Mouse (Mus musculus) forebrain, embryonic 14.5 days (tissue): ENCODE results near the gene Tmem270. TPM values are rescaled to one million over a fixed set of nuclear protein-coding genes. Genes with fewer than 3 reads are reported as not detected.

Source experiments
- ATAC-seq: fragments of 200-750 bp; cut with Nextera tagmentation; 2 replicates; pipeline ENCODE4 v1.8.0; 2017; ENCODE audit warnings: mild to moderate bottlenecking, moderate library complexity
- DNase-seq: peaks from one replicate; pipeline ENCODE4 v3.0.0-alpha.2; 2015; ENCODE audit warnings: low spot score
- H3K27ac ChIP-seq: fragments of 300-500 bp; sonication (generic); 2 replicates; pipeline ENCODE4 v1.5.1; 2014; ENCODE audit warnings: low read depth, mild to moderate bottlenecking, control low read depth, low read length, moderate library complexity
- H3K27me3 ChIP-seq: fragments of 300-500 bp; sonication (generic); replicated peaks from 2 replicates; pipeline ENCODE4 v1.6.1; 2014; ENCODE audit warnings: low read length, control low read depth, mixed read lengths; ENCODE audit not compliant: control insufficient read depth, insufficient read depth
- H3K36me3 ChIP-seq: fragments of 300-500 bp; sonication (generic); 2 replicates; pipeline ENCODE4 v1.6.1; 2014; ENCODE audit warnings: low read length, control low read depth; ENCODE audit not compliant: control insufficient read depth, insufficient read depth
- H3K4me1 ChIP-seq: fragments of 300-500 bp; sonication (generic); 2 replicates; pipeline ENCODE4 v1.6.1; 2014; ENCODE audit warnings: antibody characterized with exemption, low read length, control low read depth; ENCODE audit not compliant: control insufficient read depth, insufficient read depth
- H3K4me2 ChIP-seq: fragments of 300-500 bp; sonication (generic); 2 replicates; pipeline ENCODE4 v1.6.1; 2014; ENCODE audit warnings: mild to moderate bottlenecking, control low read depth, low read length
- H3K4me3 ChIP-seq: fragments of 300-500 bp; sonication (generic); 2 replicates; pipeline ENCODE4 v1.5.1; 2014; ENCODE audit warnings: low read depth, low read length, control low read depth
- H3K9ac ChIP-seq: fragments of 300-500 bp; sonication (generic); 2 replicates; pipeline ENCODE4 v1.6.1; 2014; ENCODE audit warnings: mild to moderate bottlenecking, low read length, control low read depth, moderate library complexity
- H3K9me3 ChIP-seq: fragments of 300-500 bp; sonication (generic); replicated peaks from 2 replicates; pipeline ENCODE4 v1.6.1; 2016; ENCODE audit warnings: low read length, control low read depth, mixed read lengths; ENCODE audit not compliant: control insufficient read depth
- WGBS: fragments of 180-500 bp; shearing (Covaris S2); extraction: QIAGEN DNeasy Blood & Tissue Kit; methylation state at CpG from one replicate; pipeline ENCODE4 v1.1.7; 2014; 5-methylcytosine and 5-hydroxymethylcytosine counted together
- polyA plus RNA-seq: library from polyadenylated mRNA; unstranded; fragments of >200 nt; fragmentation: Nextera tagmentation; extraction: Ambion mirVana; gene quantifications from 2 replicates; pipeline ENCODE4 v1.2.1, GENCODE M21; 2014

Gene Tmem270
- not detected in 2 replicates for polyA plus RNA-seq

- 70% methylated on average over 6 of the region's 6 CpGs for WGBS
- Histone ChIP-seq H3K9ac (no peak within 1 kb of the TSS), H3K4me1 (no peaks in the 10 kb centered on the region), H3K4me3 (no peak within 1 kb of the TSS), H3K4me2 (no peak within 1 kb of the TSS), H3K9me3 (no peaks in the 10 kb centered on the region), H3K36me3 (no peaks in the 10 kb centered on the region), H3K27me3 (no peaks in the 10 kb centered on the region), H3K27ac (no peak within 1 kb of the TSS)
- DNase-seq (no peak), ATAC-seq (no peak)
Observed at GRCm38 (mm10) chr5:134906633-134907032, at the start of gene Tmem270. Gene Tmem270 (minus strand): TSS chr5:134906733.

GRCm38 (mm10) chr5:134955491-134955890, 49.0 kb upstream of the Tmem270 start:
- Histone ChIP-seq H3K36me3 (no peaks in the 10 kb centered on the region), H3K4me3 (no peak overlapping the region), H3K4me2 (no peak overlapping the region), H3K27ac (no peak overlapping the region), H3K4me1 (no peaks in the 10 kb centered on the region), H3K9ac (no peak overlapping the region), H3K27me3 (no peaks in the 10 kb centered on the region), H3K9me3 (no peaks in the 10 kb centered on the region)
- 93% methylated on average over 5 of the region's 5 CpGs for WGBS
- ATAC-seq (no peak), DNase-seq (no peak)

GRCm38 (mm10) chr5:134951053-134951884, 44.7 kb upstream of the Tmem270 start:
- Histone ChIP-seq H3K4me1 (no peaks in the 10 kb centered on the region), H3K27ac (no peak overlapping the region), H3K36me3 (no peaks in the 10 kb centered on the region), H3K4me2 (no peak overlapping the region), H3K4me3 (no peak overlapping the region), H3K27me3 (peaks cover 12% of the 10 kb centered on the region; the same call in 1 of the 2 replicates), H3K9ac (no peak overlapping the region), H3K9me3 (no peaks in the 10 kb centered on the region)
- ATAC-seq: no peak
- WGBS: 51% methylated on average over 19 of the region's 19 CpGs
- DNase-seq: no peak

- DNase-seq: no peak
- 81% methylated on average over 4 of the region's 4 CpGs for WGBS
- Histone ChIP-seq H3K27ac (no peak overlapping the region), H3K9ac (no peak overlapping the region), H3K27me3 (peaks cover 23% of the 10 kb centered on the region; the same call in 1 of the 2 replicates), H3K4me3 (no peak overlapping the region), H3K36me3 (no peaks in the 10 kb centered on the region), H3K9me3 (no peaks in the 10 kb centered on the region), H3K4me2 (no peak overlapping the region), H3K4me1 (no peaks in the 10 kb centered on the region)
- ATAC-seq: no peak
Observed at GRCm38 (mm10) chr5:134948085-134948439, 41.5 kb upstream of the Tmem270 start.

GRCm38 (mm10) chr5:134947420-134948084, 41.0 kb upstream of the Tmem270 start:
- Histone ChIP-seq H3K4me2 (no peak overlapping the region), H3K4me1 (no peaks in the 10 kb centered on the region), H3K9me3 (no peaks in the 10 kb centered on the region), H3K27me3 (peaks cover 23% of the 10 kb centered on the region; the same call in 1 of the 2 replicates), H3K36me3 (no peaks in the 10 kb centered on the region), H3K27ac (no peak overlapping the region), H3K4me3 (no peak overlapping the region), H3K9ac (no peak overlapping the region)
- ATAC-seq: no peak
- WGBS: 65% methylated on average over 5 of the region's 5 CpGs
- no peak for DNase-seq

- Histone ChIP-seq H3K27ac (no peak within 1 kb of the TSS), H3K4me2 (no peak within 1 kb of the TSS), H3K36me3 (no peaks in the 10 kb centered on the region), H3K4me1 (no peaks in the 10 kb centered on the region), H3K9ac (no peak within 1 kb of the TSS), H3K4me3 (no peak within 1 kb of the TSS), H3K9me3 (no peaks in the 10 kb centered on the region), H3K27me3 (peaks cover 23% of the 10 kb centered on the region; the same call in 1 of the 2 replicates)
- ATAC-seq (no peak), DNase-seq (no peak)
- 7% methylated on average over 11 of the region's 11 CpGs for WGBS
Observed at GRCm38 (mm10) chr5:134946857-134947255, 40.3 kb upstream of the Tmem270 start, which contains the start of gene Cldn4. Gene Cldn4 (minus strand): TSS chr5:134946934.

GRCm38 (mm10) chr5:134946063-134946856, 39.7 kb upstream of the Tmem270 start:
- Histone ChIP-seq H3K36me3 (no peaks in the 10 kb centered on the region), H3K27me3 (peaks cover 23% of the 10 kb centered on the region; the same call in 1 of the 2 replicates), H3K9me3 (no peaks in the 10 kb centered on the region), H3K27ac (no peak overlapping the region), H3K4me3 (no peak overlapping the region), H3K4me1 (no peaks in the 10 kb centered on the region), H3K9ac (no peak overlapping the region), H3K4me2 (no peak overlapping the region)
- ATAC-seq (no peak), DNase-seq (no peak)
- 22% methylated on average over 43 of the region's 43 CpGs for WGBS

GRCm38 (mm10) chr5:134945266-134945959, 38.9 kb upstream of the Tmem270 start:
- Histone ChIP-seq H3K4me1 (no peaks in the 10 kb centered on the region), H3K27me3 (peaks cover 23% of the 10 kb centered on the region; the same call in 1 of the 2 replicates), H3K36me3 (no peaks in the 10 kb centered on the region), H3K4me3 (no peak overlapping the region), H3K9me3 (no peaks in the 10 kb centered on the region), H3K9ac (no peak overlapping the region), H3K4me2 (no peak overlapping the region), H3K27ac (no peak overlapping the region)
- ATAC-seq (no peak), DNase-seq (no peak)
- 49% methylated on average over 17 of the region's 19 CpGs for WGBS
